Mouse (Mus musculus): ENCODE results near the gene Snrnp48. TPM values are rescaled to one million over a fixed set of nuclear protein-coding genes. Genes with fewer than 3 reads are reported as not detected.

The Snrnp48 gene
- polyA plus RNA-seq, 1 experiment from 2014 or later, result 16.3 TPM

- WGBS (ENCODE audit: insufficient replicate concordance), result 58% methylated on average over 2 of the region's 2 CpGs
- ATAC-seq (ENCODE audit: low read depth), result no peak
- H3K9me3 ChIP-seq (replicated peaks), result no peaks in the 10 kb centered on the region
Observed at GRCm38 (mm10) chr13:38258901-38259300, 54.2 kb downstream of the Snrnp48 start.

DNA sequence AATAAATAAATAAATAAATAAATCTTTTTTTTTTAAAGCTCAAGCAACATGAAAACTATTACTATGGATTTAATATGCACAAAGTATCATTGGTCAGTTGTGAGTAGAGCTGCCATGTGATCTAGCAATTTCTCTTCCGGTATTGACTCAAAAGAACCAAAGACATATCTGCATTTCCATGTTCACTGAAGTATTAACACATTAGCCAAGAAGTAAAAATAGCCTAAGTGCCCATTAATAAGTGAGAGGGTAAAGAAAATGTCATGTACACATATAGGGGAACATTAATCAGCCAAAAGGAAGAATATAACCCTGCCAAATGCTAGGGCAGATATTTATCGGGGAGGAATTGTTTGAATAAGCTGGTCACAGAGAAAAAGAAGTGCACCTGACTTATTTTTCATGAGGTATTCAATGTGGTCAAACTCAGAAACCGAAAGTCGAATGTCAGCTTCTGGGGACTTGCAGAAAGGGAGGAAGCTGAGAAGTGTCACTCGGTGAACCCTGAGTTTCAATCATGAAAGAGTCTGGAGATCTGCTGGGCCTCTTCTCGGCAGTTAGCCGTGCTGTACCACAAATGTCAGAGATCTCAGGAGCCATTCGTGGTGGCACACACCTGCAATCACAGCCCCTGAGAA lies 64.4 kb downstream of the Snrnp48 start:
- H3K9ac ChIP-seq, result no peak overlapping the region
- H3K9me3 ChIP-seq (replicated peaks), result 0 out of 2 replicates have a peak, but pooled peaks cover 3% of the 10 kb centered on the region
- DNase-seq (no peak), ATAC-seq (ENCODE audit: low read depth) (no peak)
- H3K27ac ChIP-seq, result no peak overlapping the region
- no peak overlapping the region for H3K4me3 ChIP-seq (replicated peaks)
- H3K36me3 ChIP-seq, result no peaks in the 10 kb centered on the region
- H3K4me2 ChIP-seq, result no peak overlapping the region
- no peaks in the 10 kb centered on the region for H3K27me3 ChIP-seq
- WGBS (ENCODE audit: insufficient replicate concordance), result 65% methylated on average over 8 of the region's 8 CpGs
- H3K4me1 ChIP-seq (replicated peaks), result no peaks in the 10 kb centered on the region

More at GRCm38 (mm10) chr13:38258901-38259300, 54.2 kb downstream of the Snrnp48 start:
- Histone ChIP-seq H3K27me3 (no peaks in the 10 kb centered on the region), H3K4me1 (replicated peaks) (no peaks in the 10 kb centered on the region), H3K4me2 (no peak overlapping the region), H3K9ac (no peak overlapping the region), H3K36me3 (no peaks in the 10 kb centered on the region), H3K4me3 (replicated peaks) (no peak overlapping the region), H3K27ac (no peak overlapping the region)
- no peak for DNase-seq

GRCm38 (mm10) chr13:38272624-38273023 lies 67.9 kb downstream of the Snrnp48 start:
- no peak overlapping the region for H3K4me3 ChIP-seq (replicated peaks)
- no peak overlapping the region for H3K4me2 ChIP-seq
- H3K9me3 ChIP-seq (replicated peaks), result no peaks in the 10 kb centered on the region
- no peaks in the 10 kb centered on the region for H3K4me1 ChIP-seq (replicated peaks)
- H3K36me3 ChIP-seq, result no peaks in the 10 kb centered on the region
- WGBS (ENCODE audit: insufficient replicate concordance), result 39% methylated on average over 3 of the region's 3 CpGs
- no peak overlapping the region for H3K27ac ChIP-seq
- DNase-seq, result no peak
- no peaks in the 10 kb centered on the region for H3K27me3 ChIP-seq
- H3K9ac ChIP-seq, result no peak overlapping the region
- no peak for ATAC-seq (ENCODE audit: low read depth)

Other genes with a start within 250 kb of the Snrnp48 start
- 93.6 and 119 TPM in 2 replicates for gene Ssr1, start 210.7 kb upstream of the Snrnp48 start, polyA plus RNA-seq (2015; fragmentation: Nextera tagmentation; extraction: Ambion mirVana)
- 26.2 and 30.0 TPM in 2 replicates for gene Riok1, start 167.9 kb upstream of the Snrnp48 start, polyA plus RNA-seq (2015; fragmentation: Nextera tagmentation; extraction: Ambion mirVana)
- 0.50 and 0.60 TPM in 2 replicates for gene Cage1, start 167.9 kb upstream of the Snrnp48 start, polyA plus RNA-seq (2015; fragmentation: Nextera tagmentation; extraction: Ambion mirVana)
- gene Dsp, start 53.6 kb upstream of the Snrnp48 start, polyA plus RNA-seq (2015; fragmentation: Nextera tagmentation; extraction: Ambion mirVana), result 1.3 and 1.6 TPM in 2 replicates
- gene Bmp6, start 140.2 kb downstream of the Snrnp48 start, polyA plus RNA-seq (2015; fragmentation: Nextera tagmentation; extraction: Ambion mirVana), result 0.20 and 0.22 TPM in 2 replicates

All from liver, embryonic 13.5 days (tissue).